Mouse (Mus musculus) midbrain, postnatal 0 days (tissue): ENCODE data around the gene Cfb. TPM values are rescaled to one million over a fixed set of nuclear protein-coding genes. Genes with fewer than 3 reads are reported as not detected.

Experiments
- ATAC-seq: fragments of 200-750 bp; cut with Nextera tagmentation; 2 replicates; pipeline ENCODE4 v1.8.0; 2017; ENCODE audit warnings: moderate number of reproducible peaks, mild to moderate bottlenecking, moderate TSS enrichment, moderate library complexity; ENCODE audit not compliant: low FRiP score
- DNase-seq: peaks from one replicate; pipeline ENCODE4 v3.0.0-alpha.2; 2015; ENCODE audit warnings: low spot score
- H3K27ac ChIP-seq: fragments of 300-500 bp; sonication (generic); 2 replicates; pipeline ENCODE4 v1.5.1; 2014; ENCODE audit warnings: low read depth, mild to moderate bottlenecking, low read length, mixed read lengths
- H3K27me3 ChIP-seq: fragments of 300-500 bp; sonication (generic); 2 replicates; pipeline ENCODE4 v1.6.1; 2014; ENCODE audit warnings: low read length, control low read depth, mixed read lengths; ENCODE audit not compliant: insufficient read depth
- H3K36me3 ChIP-seq: fragments of 300-500 bp; sonication (generic); 2 replicates; pipeline ENCODE4 v1.6.1; 2014; ENCODE audit warnings: low read length, control low read depth, mixed read lengths; ENCODE audit not compliant: insufficient read depth
- H3K4me1 ChIP-seq: fragments of 300-500 bp; sonication (generic); 2 replicates; pipeline ENCODE4 v1.6.1; 2014; ENCODE audit warnings: mild to moderate bottlenecking, control low read depth, antibody characterized with exemption, low read length, mixed read lengths; ENCODE audit not compliant: insufficient read depth
- H3K4me2 ChIP-seq: fragments of 300-500 bp; sonication (generic); 2 replicates; pipeline ENCODE4 v1.6.1; 2014; ENCODE audit warnings: low read depth, mild to moderate bottlenecking, low read length, mixed read lengths; ENCODE audit not compliant: poor library complexity, severe bottlenecking
- H3K4me3 ChIP-seq: fragments of 300-500 bp; sonication (generic); 2 replicates; pipeline ENCODE4 v1.5.1; 2014; ENCODE audit warnings: low read depth, mild to moderate bottlenecking, low read length, moderate library complexity
- H3K9ac ChIP-seq: fragments of 300-500 bp; sonication (generic); replicated peaks from 2 replicates; pipeline ENCODE4 v1.6.1; 2014; ENCODE audit warnings: mild to moderate bottlenecking, low read length, moderate library complexity, mixed read lengths; ENCODE audit not compliant: poor library complexity, severe bottlenecking
- H3K9me3 ChIP-seq: fragments of 300-500 bp; sonication (generic); 2 replicates; pipeline ENCODE4 v1.6.1; 2016; ENCODE audit warnings: low read length, control low read depth
- CTCF ChIP-seq: IDR thresholded peaks from 2 replicates; pipeline ENCODE4 v1.5.1; 2016; ENCODE audit warnings: antibody characterized with exemption, mild to moderate bottlenecking
- WGBS: fragments of 180-500 bp; shearing (Covaris S2); extraction: QIAGEN DNeasy Blood & Tissue Kit; methylation state at CpG from one replicate; pipeline ENCODE4 v1.1.7; 2014; 5-methylcytosine and 5-hydroxymethylcytosine counted together
- polyA plus RNA-seq: library from polyadenylated mRNA; unstranded; fragments of >200 nt; fragmentation: Nextera tagmentation; extraction: Ambion mirVana; gene quantifications from 2 replicates; pipeline ENCODE4 v1.2.1, GENCODE M21; 2015
- total RNA-seq: library from RNA; depleted of rRNA; stranded (reverse); fragments of >200 nt; gene quantifications from 2 replicates; pipeline ENCODE4 v1.2.3, GENCODE M21; 2014

The Cfb gene
- total and polyA plus RNA-seq, 2 experiments from 2014 or later: 1.0 TPM; not detected in 1

DNA sequence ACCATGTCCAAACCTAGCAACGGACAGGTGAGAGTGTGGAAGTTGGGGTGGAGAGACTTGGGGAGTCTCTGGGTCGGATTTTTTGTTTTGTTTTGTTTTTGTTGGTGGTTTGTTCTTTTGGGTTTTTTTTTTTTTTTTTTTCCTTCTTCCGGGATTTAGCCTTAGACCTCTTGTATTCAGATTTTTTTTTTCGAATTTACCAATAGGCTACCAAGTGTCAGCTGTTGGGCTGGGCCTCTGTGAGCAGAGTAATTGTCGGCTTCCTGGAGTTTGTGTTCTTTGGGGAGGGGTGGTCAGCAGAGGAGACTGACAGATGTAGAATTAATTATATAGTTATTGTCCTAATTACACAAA, 37.5 kb upstream of the Cfb start:
- Histone ChIP-seq H3K36me3 (peaks cover 6% of the 10 kb centered on the region; the same call in 1 of the 2 replicates), H3K27me3 (no peaks in the 10 kb centered on the region), H3K4me3 (peak overlapping the region; percentile 83), H3K4me2 (peak overlapping the region; percentile 81), H3K4me1 (peaks cover 15% of the 10 kb centered on the region), H3K9me3 (no peaks in the 10 kb centered on the region), H3K27ac (no peak overlapping the region), H3K9ac (peak overlapping the region; percentile 87)
- DNase-seq: peak; percentile 3
- no peak for TF ChIP-seq CTCF
- no peak for ATAC-seq
- WGBS: 0% methylated on average over 5 of the region's 5 CpGs

GRCm38 (mm10) chr17:34899053-34899889, 37.0 kb upstream of the Cfb start:
- WGBS: under 1% methylated on average over 32 of the region's 45 CpGs
- peak overlapping the region; percentile 87 for H3K9ac ChIP-seq

DNA sequence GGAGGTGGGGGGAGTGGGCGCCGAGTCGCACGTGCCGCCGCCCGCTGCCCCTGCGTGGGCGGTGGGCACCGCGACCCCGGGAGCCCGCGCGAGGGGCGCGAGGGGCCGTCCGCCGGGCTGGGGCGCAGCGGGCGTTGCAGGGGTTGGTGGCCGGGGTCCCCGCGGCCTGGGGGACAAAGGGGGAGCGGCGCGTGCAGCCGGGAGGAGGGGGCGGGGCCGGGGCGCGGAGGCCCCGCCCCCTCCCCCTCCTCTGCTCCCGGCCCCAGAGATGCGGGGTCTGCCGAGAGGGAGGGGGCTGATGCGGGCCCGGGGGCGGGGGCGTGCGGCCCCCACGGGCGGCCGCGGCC, 36.4 kb upstream of the Cfb start:
- Histone ChIP-seq H3K36me3 (peaks cover 3% of the 10 kb centered on the region; the same call in 1 of the 2 replicates), H3K9ac (peak overlapping the region; percentile 87), H3K4me2 (peak overlapping the region; percentile 81), H3K27me3 (no peaks in the 10 kb centered on the region), H3K4me1 (peaks cover 15% of the 10 kb centered on the region), H3K27ac (peak overlapping the region; percentile 91), H3K4me3 (peak overlapping the region; percentile 83), H3K9me3 (no peaks in the 10 kb centered on the region)
- DNase-seq (peak; percentile 54), ATAC-seq (no peak)
- 0% methylated on average over 3 of the region's 47 CpGs for WGBS
- no peak for TF ChIP-seq CTCF

More at GRCm38 (mm10) chr17:34899053-34899889, 37.0 kb upstream of the Cfb start:
- Histone ChIP-seq H3K4me1 (peaks cover 15% of the 10 kb centered on the region), H3K27ac (peak overlapping the region; percentile 91), H3K9me3 (no peaks in the 10 kb centered on the region), H3K4me2 (peak overlapping the region; percentile 81), H3K4me3 (peak overlapping the region; percentile 83), H3K27me3 (no peaks in the 10 kb centered on the region), H3K36me3 (peaks cover 3% of the 10 kb centered on the region; the same call in 1 of the 2 replicates)
- 0 out of 2 replicates have a peak, but pooled peaks have one; percentile 10 for TF ChIP-seq CTCF
- ATAC-seq: no peak
- DNase-seq: no peak

DNA sequence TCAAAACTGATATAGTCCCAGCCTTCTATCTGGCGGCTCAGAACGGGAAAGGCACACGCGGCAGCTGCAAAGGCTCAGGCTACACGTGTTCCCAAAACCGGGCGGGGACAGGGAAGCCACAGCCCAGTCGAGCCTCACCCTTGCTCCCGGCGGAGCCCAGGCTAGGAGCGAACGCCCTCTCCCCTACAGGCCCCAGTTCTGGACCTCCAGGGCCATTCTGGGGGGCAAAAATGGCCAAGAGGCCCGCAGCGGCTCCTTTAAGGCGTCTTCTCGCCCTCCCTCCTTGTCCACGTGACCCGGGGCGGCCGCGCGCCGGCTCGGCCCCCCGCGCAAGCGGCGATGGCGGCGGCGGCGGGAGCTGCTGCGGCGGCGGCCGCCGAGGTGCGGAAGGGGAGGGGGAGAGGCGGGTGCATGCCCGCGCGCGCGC, 35.9 kb upstream of the Cfb start, which contains the start of the genes C2 and Ehmt2:
C2 (minus strand) TSS at position 106 of the 427 bp plus-strand sequence.
Ehmt2 (plus strand) TSS at position 310 of the 427 bp plus-strand sequence.
- peak within 1 kb of the TSS; percentile 83 for H3K4me3 ChIP-seq
- 2% methylated on average over 17 of the region's 44 CpGs for WGBS
- no peak for TF ChIP-seq CTCF
- ATAC-seq: peak; percentile 17
- peaks cover 18% of the 10 kb centered on the region for H3K4me1 ChIP-seq
- peak within 1 kb of the TSS; percentile 91 for H3K27ac ChIP-seq
- H3K27me3 ChIP-seq: no peaks in the 10 kb centered on the region
- DNase-seq: peak; percentile 82
- H3K9ac ChIP-seq: peak within 1 kb of the TSS; percentile 87
- H3K4me2 ChIP-seq: peak within 1 kb of the TSS; percentile 81
- no peaks in the 10 kb centered on the region for H3K9me3 ChIP-seq
- H3K36me3 ChIP-seq: no peaks in the 10 kb centered on the region

- Histone ChIP-seq H3K4me2 (peak overlapping the region; percentile 81), H3K9me3 (no peaks in the 10 kb centered on the region), H3K4me1 (peaks cover 18% of the 10 kb centered on the region), H3K9ac (peak overlapping the region; percentile 87), H3K36me3 (no peaks in the 10 kb centered on the region), H3K27me3 (no peaks in the 10 kb centered on the region), H3K4me3 (peak overlapping the region; percentile 83), H3K27ac (peak overlapping the region; percentile 91)
- 16% methylated on average over 10 of the region's 10 CpGs for WGBS
- no peak for TF ChIP-seq CTCF
- DNase-seq: peak; percentile 70
- no peak for ATAC-seq
Measured at GRCm38 (mm10) chr17:34897373-34898159, 35.2 kb upstream of the Cfb start.
